Mouse (Mus musculus): ENCODE results near the gene Stat2. TPM values are rescaled to one million over a fixed set of nuclear protein-coding genes. Genes with fewer than 3 reads are reported as not detected.

The Stat2 gene
- polyA plus RNA-seq, 1 experiment = 29.7 TPM

- no peak overlapping the region for H3K27ac ChIP-seq (ENCODE audit: insufficient read depth, low read length)
- peaks cover 1% of the 10 kb centered on the region for H3K4me1 ChIP-seq (ENCODE audit: control insufficient read depth, insufficient read depth, low read length)
- TF ChIP-seq POLR2A (IDR thresholded peaks at IDR 0.05; ENCODE audit: insufficient read depth, low read length) = peak; percentile 32
- no peak for TF ChIP-seq CTCF (IDR thresholded peaks at IDR 0.05; ENCODE audit: low read depth, low read length)
- TF ChIP-seq EP300 (IDR thresholded peaks at IDR 0.05; ENCODE audit: insufficient read depth, low read depth, low read length) = no peak
Measured at GRCm38 (mm10) chr10:128262300-128262699, 8.1 kb upstream of the Stat2 start.

GRCm38 (mm10) chr10:128263393-128264310 is 6.7 kb upstream of the Stat2 start:
- no peak overlapping the region for H3K9ac ChIP-seq (ENCODE audit: low read depth, poor library complexity, severe bottlenecking)
- no peaks in the 10 kb centered on the region for H3K36me3 ChIP-seq (ENCODE audit: control insufficient read depth, insufficient read depth, low read length, poor library complexity, severe bottlenecking)
- H3K9me3 ChIP-seq (replicated peaks; ENCODE audit: control insufficient read depth, insufficient read depth, low read length, poor library complexity, severe bottlenecking) = no peaks in the 10 kb centered on the region
- H3K27me3 ChIP-seq (ENCODE audit: control insufficient read depth, insufficient read depth, low read length, poor library complexity, severe bottlenecking) = no peaks in the 10 kb centered on the region
- H3K4me1 ChIP-seq (ENCODE audit: control insufficient read depth, insufficient read depth, low read length) = peaks cover 1% of the 10 kb centered on the region
- TF ChIP-seq POLR2A (IDR thresholded peaks at IDR 0.05; ENCODE audit: insufficient read depth, low read length) (no peak), EP300 (IDR thresholded peaks at IDR 0.05; ENCODE audit: insufficient read depth, low read depth, low read length) (no peak), CTCF (IDR thresholded peaks at IDR 0.05; ENCODE audit: low read depth, low read length) (no peak)
- H3K27ac ChIP-seq (ENCODE audit: insufficient read depth, low read length) = no peak overlapping the region
- H3K4me3 ChIP-seq (ENCODE audit: low read depth, low read length) = no peak overlapping the region

More at GRCm38 (mm10) chr10:128262300-128262699, 8.1 kb upstream of the Stat2 start:
- Histone ChIP-seq H3K36me3 (ENCODE audit: control insufficient read depth, insufficient read depth, low read length, poor library complexity, severe bottlenecking) (no peaks in the 10 kb centered on the region), H3K9me3 (replicated peaks; ENCODE audit: control insufficient read depth, insufficient read depth, low read length, poor library complexity, severe bottlenecking) (no peaks in the 10 kb centered on the region), H3K4me3 (ENCODE audit: low read depth, low read length) (peak overlapping the region; percentile 72), H3K9ac (ENCODE audit: low read depth, poor library complexity, severe bottlenecking) (peak overlapping the region; percentile 67), H3K27me3 (ENCODE audit: control insufficient read depth, insufficient read depth, low read length, poor library complexity, severe bottlenecking) (no peaks in the 10 kb centered on the region)

DNA sequence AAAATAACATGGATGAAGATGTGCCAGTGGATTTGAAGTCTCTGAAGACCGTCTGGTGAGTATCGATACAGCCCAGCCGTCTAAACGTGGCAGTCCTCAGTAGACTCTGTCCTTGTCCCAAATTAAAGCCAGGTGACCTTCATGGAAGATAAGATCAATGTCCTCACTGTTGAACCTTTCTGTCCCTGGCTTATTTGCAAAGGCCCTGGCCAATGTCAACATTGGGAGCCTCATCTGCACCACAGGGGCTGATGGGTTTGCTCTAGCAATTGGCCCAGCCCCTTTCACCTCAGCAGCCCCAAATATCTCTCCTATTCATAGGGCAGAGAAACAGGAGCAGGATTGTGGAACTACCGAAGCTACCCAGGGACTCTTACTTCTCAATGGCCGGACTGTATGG is 2.0 kb upstream of the Stat2 start, which contains the start of gene Apof:
Gene Apof, plus strand, starts transcription at position 301 of the 400 bp plus-strand sequence.
- TF ChIP-seq EP300 (IDR thresholded peaks at IDR 0.05; ENCODE audit: insufficient read depth, low read depth, low read length) = no peak
- no peak for TF ChIP-seq CTCF (IDR thresholded peaks at IDR 0.05; ENCODE audit: low read depth, low read length)
- no peak for TF ChIP-seq POLR2A (IDR thresholded peaks at IDR 0.05; ENCODE audit: insufficient read depth, low read length)
- Histone ChIP-seq H3K36me3 (ENCODE audit: control insufficient read depth, insufficient read depth, low read length, poor library complexity, severe bottlenecking) (no peaks in the 10 kb centered on the region), H3K4me1 (ENCODE audit: control insufficient read depth, insufficient read depth, low read length) (no peaks in the 10 kb centered on the region), H3K9me3 (replicated peaks; ENCODE audit: control insufficient read depth, insufficient read depth, low read length, poor library complexity, severe bottlenecking) (no peaks in the 10 kb centered on the region), H3K27me3 (ENCODE audit: control insufficient read depth, insufficient read depth, low read length, poor library complexity, severe bottlenecking) (no peaks in the 10 kb centered on the region), H3K27ac (ENCODE audit: insufficient read depth, low read length) (no peak within 1 kb of the TSS), H3K9ac (ENCODE audit: low read depth, poor library complexity, severe bottlenecking) (no peak within 1 kb of the TSS), H3K4me3 (ENCODE audit: low read depth, low read length) (no peak within 1 kb of the TSS)

DNA sequence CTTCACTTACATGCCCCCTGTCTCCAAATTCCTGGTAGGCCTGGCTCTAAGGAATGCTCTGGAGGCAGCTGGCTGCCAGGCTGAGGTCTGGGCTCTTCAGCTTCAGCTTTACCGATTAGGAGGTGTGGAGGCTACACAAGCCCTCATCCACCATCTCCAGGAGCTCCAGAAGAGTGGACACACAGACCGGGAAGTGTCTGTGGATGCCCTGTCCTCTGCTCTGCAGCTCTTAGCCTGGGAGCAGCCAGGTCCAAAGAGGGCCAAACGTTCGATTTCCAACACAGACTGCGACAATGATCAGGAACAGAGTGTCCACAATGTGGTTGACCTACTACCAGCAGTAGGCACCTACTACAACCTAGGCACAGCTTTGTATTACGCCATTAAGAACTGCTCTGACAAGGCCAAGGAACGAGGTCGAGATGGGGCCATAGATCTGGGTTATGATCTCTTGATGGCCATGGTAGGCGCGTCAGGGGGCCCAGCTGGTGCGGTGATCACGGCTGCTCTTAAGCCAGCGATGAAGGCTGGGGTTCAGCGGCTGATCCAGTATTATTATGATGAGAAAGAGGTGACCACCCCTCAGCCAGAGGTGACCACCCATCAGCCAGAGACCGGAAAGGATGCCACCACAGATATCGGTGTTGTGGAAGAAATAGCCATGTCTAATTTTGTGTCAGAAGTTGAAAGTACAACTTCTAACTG is 1.0 kb upstream of the Stat2 start:
- H3K9ac ChIP-seq (ENCODE audit: low read depth, poor library complexity, severe bottlenecking) = no peak overlapping the region
- no peak overlapping the region for H3K4me3 ChIP-seq (ENCODE audit: low read depth, low read length)
- no peak overlapping the region for H3K27ac ChIP-seq (ENCODE audit: insufficient read depth, low read length)
- TF ChIP-seq POLR2A (IDR thresholded peaks at IDR 0.05; ENCODE audit: insufficient read depth, low read length) (no peak), CTCF (IDR thresholded peaks at IDR 0.05; ENCODE audit: low read depth, low read length) (no peak), EP300 (IDR thresholded peaks at IDR 0.05; ENCODE audit: insufficient read depth, low read depth, low read length) (no peak)
- no peaks in the 10 kb centered on the region for H3K27me3 ChIP-seq (ENCODE audit: control insufficient read depth, insufficient read depth, low read length, poor library complexity, severe bottlenecking)
- H3K36me3 ChIP-seq (ENCODE audit: control insufficient read depth, insufficient read depth, low read length, poor library complexity, severe bottlenecking) = no peaks in the 10 kb centered on the region
- H3K4me1 ChIP-seq (ENCODE audit: control insufficient read depth, insufficient read depth, low read length) = no peaks in the 10 kb centered on the region
- H3K9me3 ChIP-seq (replicated peaks; ENCODE audit: control insufficient read depth, insufficient read depth, low read length, poor library complexity, severe bottlenecking) = no peaks in the 10 kb centered on the region

- H3K27ac ChIP-seq (ENCODE audit: insufficient read depth, low read length) = 0 out of 2 replicates have a peak overlapping the region, but pooled peaks have one; percentile 13
- H3K4me1 ChIP-seq (ENCODE audit: control insufficient read depth, insufficient read depth, low read length) = no peaks in the 10 kb centered on the region
Measured at GRCm38 (mm10) chr10:128270866-128271265, 507 bp downstream of the Stat2 start.

More at GRCm38 (mm10) chr10:128270866-128271265, 507 bp downstream of the Stat2 start:
- no peak for TF ChIP-seq CTCF (IDR thresholded peaks at IDR 0.05; ENCODE audit: low read depth, low read length)
- no peak for TF ChIP-seq EP300 (IDR thresholded peaks at IDR 0.05; ENCODE audit: insufficient read depth, low read depth, low read length)
- no peak for TF ChIP-seq POLR2A (IDR thresholded peaks at IDR 0.05; ENCODE audit: insufficient read depth, low read length)
- no peaks in the 10 kb centered on the region for H3K36me3 ChIP-seq (ENCODE audit: control insufficient read depth, insufficient read depth, low read length, poor library complexity, severe bottlenecking)
- H3K9ac ChIP-seq (ENCODE audit: low read depth, poor library complexity, severe bottlenecking) = peak overlapping the region; percentile 87
- H3K27me3 ChIP-seq (ENCODE audit: control insufficient read depth, insufficient read depth, low read length, poor library complexity, severe bottlenecking) = no peaks in the 10 kb centered on the region
- peak overlapping the region; percentile 99 for H3K4me3 ChIP-seq (ENCODE audit: low read depth, low read length)
- H3K9me3 ChIP-seq (replicated peaks; ENCODE audit: control insufficient read depth, insufficient read depth, low read length, poor library complexity, severe bottlenecking) = no peaks in the 10 kb centered on the region
